Mouse (Mus musculus) stomach, postnatal 0 days (tissue): ENCODE measurements around the gene Tep1.

Experiments
- CTCF ChIP-seq: IDR thresholded peaks from 2 replicates; pipeline ENCODE4 v1.5.1; 2016; ENCODE audit warnings: antibody characterized with exemption, low read depth, mild to moderate bottlenecking, moderate library complexity
- EP300 ChIP-seq: optimal IDR thresholded peaks from 2 replicates; pipeline ENCODE3; 2016; ENCODE audit warnings: antibody characterized with exemption

DNA sequence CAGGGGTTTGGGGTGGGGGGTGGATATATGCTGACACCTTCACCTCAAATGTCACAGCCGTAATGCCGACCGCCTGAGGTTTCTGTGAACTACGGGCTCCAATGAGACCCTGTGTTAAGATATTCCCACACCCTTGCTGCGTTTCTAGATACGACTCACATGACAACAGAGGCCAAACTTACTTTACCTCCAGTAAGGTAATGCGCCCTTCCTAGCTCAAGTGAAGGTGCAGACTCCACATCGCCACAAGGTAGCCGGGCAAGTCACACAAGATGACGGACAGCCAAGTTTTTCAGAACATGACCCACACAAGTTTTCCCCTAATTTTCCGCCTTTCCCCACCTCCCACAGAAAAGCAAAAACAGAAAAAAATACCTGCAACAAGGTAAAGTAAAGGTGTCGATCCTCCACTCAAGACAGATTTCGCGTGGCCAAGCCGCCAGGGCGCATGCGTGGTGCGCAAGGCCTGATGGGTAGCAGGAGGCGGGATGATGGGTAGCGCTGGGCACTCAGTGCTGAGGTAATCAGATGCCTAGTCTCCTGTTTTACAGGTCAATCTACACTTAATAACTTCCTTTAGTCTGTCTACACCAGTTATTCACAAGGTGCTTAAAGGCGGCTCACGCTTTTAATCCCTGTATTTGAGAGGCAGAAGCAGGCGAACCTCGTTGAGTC is 75.0 kb downstream of the Tep1 start:
- no peak for TF ChIP-seq CTCF
- TF ChIP-seq EP300: no peak
